Mouse (Mus musculus): Measurements from ENCODE around the gene Gm6169.
"Not testable (repeated sequence)": the region's sequence is repeated elsewhere in the genome, so short reads cannot be mapped to it uniquely, and the experiment has no call there.

Gene Gm6169

DNA sequence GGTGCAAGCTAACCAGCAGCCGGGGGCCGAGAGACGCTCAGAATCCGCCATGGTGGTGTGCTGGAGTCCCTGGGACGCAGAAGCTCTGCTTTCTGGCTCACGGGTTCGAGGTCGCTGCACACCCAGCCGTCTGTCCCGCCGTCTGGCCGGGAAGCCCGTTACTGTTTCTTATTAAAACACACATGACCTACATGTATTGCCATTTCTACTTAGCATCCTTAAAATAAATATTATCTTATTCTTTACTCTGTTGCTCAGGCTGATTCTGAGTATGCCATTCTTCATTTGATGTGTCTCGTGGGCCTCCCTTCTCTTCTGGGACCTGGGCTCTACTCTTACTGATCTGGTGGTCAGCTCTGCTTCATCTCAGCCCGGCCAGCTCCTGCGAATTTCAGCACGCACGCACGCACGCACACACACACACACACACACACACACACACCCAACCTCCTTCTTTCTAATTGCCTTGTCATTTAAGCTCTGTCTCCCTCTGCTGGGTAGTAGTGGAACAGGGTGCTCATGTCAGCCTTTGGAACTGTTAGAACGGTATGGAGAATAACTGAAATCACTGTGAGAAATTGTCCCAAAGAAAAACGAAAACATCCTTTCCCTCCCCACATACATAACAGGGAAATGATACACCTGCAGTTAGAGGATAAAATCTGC is at the start of gene Gm6169:
Gm6169 (minus strand) TSS at position 51 of the 666 bp plus-strand sequence.
- DNase-seq (ENCODE audit: low spot score in 2 of 2) = peak; percentile 75 to 83

DNA sequence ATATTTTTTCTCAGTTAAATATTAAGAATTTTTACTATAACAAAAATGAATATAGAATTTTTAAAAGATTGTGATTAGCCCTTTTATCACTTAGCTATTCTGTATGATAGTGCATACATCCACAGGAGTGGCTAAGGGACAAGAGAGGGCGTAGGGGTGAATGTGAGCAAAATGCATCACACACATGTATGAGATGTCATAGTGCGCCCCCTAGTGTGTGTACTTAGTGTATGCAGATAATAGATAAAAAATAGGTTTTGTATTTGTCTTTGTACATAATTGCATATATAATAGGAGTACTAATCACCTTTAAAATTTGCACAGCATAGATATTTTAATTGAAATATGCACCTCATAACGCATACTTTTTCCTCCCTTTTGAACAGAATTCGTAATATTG is 46.8 kb upstream of the Gm6169 start:
- DNase-seq (ENCODE audit: low spot score in 2 of 2) = peak in 1 of 2 experiments; percentile 44

DNA sequence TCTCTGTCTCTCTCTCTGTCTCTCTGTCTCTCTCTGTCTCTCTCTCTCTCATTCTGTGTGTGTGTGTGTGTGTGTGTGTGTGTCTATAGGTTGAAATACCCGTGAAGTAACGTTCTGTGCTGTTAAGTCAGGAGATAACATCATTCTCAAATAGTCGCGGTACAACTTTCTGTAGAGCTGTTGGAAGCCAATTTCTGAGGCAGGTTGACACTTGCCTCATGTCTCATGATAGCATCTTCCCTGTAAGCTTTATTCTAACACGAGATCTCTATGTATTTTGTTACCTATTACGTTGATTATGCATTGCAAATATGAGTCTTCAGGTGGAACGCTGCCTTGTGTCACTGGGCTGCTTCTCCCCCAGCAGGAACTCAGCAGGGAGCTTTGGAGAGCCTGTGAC is 43.3 kb upstream of the Gm6169 start:
- no peak for DNase-seq (ENCODE audit: low spot score in 2 of 2)

DNA sequence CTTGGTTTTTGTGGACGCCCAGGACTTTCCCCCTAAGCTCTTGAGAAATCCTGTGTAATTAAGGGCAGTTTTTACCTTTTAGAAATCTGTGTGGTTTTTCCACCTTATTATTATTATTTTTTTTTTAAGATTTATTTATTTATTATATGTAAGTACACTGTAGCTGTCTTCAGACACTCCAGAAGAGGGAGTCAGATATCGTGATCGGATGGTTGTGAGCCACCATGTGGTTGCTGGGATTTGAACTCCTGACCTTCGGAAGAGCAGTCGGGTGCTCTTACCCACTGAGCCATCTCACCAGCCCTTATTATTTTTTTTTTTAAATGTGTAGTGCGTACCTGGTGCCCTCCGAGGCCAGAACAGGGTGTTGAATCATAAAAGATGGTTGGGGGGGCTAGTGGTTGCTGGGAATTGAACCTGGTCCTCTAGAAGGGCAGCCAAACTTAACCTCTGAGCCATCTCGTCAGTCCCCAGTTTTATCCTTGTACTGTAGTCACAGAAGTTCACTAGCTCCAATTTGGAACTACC is 39.4 kb upstream of the Gm6169 start:
- not testable (repeated sequence) for DNase-seq (ENCODE audit: low spot score in 2 of 2)

DNA sequence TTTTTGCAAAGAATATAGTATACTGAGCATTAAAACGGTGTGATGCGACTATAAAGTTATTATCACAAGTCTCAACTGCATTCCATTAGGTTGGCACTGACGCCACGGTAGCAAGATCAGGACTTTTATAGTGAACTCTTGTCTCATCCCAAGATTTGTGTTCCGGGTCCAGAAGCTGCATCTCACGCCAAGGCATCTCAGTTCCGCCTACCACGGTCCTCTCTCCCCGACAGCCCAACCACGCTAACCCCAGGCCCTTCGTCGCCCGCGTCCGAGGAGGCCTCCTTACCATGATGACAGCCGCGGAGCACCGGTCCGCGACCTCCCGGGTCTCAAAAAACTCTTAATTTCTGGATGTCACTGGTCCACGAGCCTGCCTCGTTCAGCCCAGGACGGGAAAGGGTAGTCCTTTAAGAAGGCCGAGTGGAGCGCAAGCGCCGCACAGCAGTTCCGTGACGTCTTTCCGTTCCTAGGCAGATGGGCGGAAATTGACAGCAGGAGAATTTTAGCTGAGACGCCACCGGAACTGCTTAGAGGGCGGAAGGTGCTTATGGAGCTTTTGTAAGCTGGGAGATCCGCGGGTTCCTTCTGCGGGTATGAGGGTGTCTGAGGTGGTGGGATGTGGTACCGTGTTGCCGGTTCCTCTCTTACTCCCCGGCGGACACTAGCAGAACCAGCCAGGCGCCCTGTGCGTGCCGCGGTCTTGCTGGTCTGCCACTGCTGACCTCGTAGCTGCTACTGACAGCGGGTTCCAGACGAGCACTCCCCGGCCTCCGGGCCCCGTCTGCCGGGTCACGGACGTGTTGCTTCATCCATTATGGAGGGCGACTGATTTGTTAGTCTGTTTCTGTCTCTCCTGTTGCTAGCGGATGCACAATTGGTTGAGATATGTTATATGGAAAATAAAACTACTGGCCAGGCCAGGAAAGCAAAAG is 38.7 kb upstream of the Gm6169 start, which contains the start of the genes Gfm2 and Nsa2:
Gfm2 (plus strand) TSS at position 472 of the 935 bp plus-strand sequence.
Nsa2 (minus strand) TSS at position 472 of the 935 bp plus-strand sequence.
- peak; percentile 94 to 95 for DNase-seq (ENCODE audit: low spot score in 2 of 2)

DNA sequence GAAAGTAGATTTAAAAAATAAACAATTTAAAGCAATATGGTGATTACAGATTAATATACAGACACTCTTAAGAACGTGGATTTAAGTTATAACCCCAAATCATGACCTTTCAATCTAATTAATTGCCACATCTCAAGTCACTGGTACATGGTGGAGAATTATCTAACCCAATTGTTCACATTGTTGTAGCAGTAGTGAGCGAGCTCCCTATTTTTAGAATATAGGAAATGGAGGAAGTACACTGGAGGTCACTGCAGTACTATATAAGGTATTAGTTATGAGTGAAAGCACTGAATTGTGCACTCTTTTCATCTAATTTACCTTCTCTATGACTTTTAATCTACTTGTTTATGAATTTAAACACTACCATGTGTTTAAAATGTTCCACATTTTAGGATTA is 31.4 kb upstream of the Gm6169 start:
- not testable (repeated sequence) for DNase-seq (ENCODE audit: low spot score in 2 of 2)

DNA sequence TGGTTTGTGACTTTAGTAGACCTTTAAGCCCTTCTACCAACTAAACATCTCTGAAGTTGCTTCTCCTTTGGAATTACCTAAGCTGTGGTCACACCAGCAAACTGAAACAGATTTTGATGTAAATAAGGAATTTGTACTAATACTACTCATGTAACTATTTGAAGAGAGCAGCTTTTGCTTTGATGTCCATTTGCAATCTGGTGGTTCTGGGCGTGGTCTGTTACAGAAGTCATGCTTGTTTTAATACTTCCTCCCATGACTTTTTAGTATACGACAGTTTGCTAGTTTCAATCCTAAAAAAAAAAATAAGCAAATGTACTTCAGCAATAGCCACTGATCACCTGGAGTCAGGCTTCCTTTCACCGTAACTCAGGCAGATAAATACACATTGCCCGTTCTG is 30.6 kb upstream of the Gm6169 start:
- DNase-seq (ENCODE audit: low spot score in 2 of 2) = not testable (repeated sequence)

DNA sequence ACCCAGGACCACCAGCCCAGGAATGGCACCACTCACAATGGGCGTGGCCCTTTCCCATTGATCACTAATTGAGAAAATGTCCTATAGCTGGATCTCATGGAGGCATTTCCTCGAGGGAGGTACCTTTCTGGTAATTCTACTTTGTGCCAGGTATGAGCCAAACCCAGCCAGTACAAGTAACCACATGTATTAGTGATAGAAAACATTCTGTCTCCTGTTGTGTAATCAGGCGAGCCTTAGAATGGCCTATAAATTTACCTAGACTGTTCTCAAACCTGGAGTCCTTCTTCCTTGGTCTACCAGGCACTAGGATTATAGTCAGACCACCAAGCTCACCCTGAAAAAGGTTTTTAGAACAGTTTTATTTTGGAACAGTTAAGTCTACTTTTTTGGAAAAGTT is 22.3 kb upstream of the Gm6169 start:
- no peak for DNase-seq (ENCODE audit: low spot score in 2 of 2)

DNA sequence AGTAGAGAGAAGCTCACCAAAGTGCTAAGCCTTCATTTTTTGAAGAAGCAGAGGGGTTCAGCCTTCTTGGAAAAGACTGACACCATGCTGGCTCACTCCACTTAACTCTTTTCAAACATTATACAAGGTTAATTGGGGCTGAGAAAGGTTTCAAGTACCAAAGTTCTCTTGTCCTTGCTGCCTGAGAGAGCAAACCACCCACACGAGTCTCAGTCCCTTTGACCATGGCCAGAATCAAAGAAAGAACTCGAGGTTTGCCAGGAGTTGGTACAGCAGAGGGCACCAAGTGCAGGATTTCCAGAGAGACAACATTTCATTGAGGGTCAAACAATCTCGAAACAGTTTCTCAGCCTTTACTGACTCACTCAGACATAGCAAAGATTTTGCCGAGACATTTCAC is 10.0 kb upstream of the Gm6169 start:
- DNase-seq (ENCODE audit: low spot score in 2 of 2) = no peak

DNA sequence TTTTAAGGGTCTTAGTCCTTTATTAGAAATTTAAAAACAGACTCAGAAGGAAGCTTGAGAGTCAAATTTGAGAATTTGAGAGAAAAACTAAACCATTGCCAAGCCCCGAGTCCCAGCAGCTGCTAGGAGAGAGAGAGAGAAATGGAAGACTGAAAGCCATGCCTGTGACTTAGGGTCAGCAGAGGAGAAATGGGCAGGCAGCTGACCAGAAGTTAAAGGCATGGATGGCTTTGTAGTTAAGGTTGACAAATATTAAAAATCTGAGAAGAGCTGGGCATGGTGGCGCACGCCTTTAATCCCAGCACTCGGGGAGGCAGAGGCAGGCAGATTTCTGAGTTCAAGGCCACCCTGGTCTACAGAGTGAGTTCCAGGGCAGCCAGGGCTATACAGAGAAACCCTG is 8.7 kb upstream of the Gm6169 start:
- not testable (repeated sequence) for DNase-seq (ENCODE audit: low spot score in 2 of 2)

DNA sequence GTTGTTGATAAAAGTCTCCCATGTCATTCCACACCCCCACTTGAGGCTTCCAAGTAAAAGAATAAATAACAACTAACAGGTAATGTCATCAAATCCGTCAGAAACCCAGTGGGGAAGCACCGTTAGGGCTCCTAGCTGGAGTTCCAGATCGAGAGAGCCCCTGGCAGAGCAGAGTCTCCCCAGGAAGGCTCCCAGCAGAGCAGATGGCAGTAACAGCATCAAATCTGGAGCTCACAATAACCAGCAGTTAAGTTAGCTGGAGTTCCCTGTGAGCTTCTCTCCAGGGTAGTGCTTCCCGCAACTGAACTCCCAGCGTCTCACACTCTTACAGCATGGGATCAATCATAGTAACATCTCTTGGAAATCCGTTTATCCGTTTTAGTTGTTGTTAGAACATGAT is 6.0 kb upstream of the Gm6169 start:
- peak; percentile 36 to 39 for DNase-seq (ENCODE audit: low spot score in 2 of 2)

DNA sequence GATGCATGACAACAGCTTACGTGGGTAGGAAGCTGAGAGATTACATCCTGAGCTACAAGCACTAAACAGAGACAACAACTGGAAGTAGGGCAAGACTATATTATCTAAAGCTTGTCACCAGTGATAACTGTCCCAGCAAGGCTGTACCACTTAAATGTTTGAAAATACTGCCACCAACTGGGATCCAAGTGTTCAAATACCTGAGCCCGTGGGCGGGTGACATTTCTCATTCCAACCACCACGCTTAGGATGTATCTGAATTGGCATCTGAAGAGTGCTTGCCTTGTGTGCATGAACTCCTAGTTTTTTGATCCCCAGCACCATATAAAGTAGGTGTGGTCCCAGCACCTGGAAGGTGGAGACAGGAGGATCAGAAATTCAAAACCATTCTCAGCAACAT is 3.3 kb downstream of the Gm6169 start:
- DNase-seq (ENCODE audit: low spot score in 2 of 2) = no peak

DNA sequence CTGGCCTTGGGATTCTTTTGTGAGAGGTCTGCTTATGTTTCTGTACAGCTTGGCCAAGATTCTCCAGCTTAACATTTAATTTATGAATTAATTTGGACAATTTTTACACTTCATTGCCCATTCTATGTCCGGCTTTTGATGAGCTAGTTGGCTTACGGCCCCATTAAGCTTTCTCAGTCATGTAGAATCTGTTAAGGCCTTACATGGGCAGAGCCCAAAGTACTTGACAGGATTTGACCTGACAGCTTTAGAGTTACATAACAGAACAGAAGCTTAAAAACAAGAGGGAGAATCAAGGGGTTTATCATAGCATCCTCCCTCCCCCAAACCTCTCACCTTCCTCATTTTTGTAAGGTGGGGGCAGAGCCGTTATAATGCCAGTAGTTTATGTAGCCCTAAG is 10.9 kb downstream of the Gm6169 start:
- no peak for DNase-seq (ENCODE audit: low spot score in 2 of 2)

DNA sequence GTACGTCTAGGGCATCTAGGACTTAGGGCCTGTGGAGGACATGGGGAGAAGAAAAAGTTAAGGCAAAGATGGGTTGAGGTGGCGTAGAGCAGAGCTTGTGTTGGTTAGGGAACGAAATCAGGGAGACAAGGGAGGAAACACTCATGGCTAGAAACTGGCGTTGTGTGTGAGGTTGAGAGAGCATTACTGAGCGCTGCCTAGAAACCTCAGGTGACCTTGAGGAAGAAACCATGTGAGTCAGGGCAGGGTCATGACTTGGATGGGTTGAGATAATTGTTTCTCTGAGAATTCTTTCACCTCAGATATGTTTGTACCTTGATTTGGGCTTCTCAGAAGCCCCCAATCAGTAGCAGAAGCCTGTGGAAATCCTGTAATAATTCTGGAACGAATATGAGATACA is 11.6 kb downstream of the Gm6169 start:
- DNase-seq (ENCODE audit: low spot score in 2 of 2) = no peak

DNA sequence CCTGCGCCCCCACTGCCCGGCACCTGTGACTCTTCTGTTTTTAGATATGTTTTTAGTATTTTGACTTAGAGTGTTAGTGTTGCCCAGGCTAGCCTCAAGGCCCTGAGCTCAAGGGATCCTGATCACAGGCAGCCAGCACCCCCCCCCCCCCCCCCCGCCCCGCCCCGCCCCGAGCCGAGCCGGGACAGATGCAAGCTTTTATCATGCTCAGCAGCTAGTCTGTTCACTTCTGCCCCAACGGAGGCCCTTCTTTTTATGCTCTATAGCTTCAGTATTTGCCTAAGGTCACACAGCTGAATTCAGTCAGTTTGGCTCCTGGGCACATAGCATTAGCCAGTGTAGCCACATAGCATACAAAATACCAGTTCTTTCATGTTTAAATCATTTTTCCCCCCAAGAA is 12.7 kb downstream of the Gm6169 start:
- no peak for DNase-seq (ENCODE audit: low spot score in 2 of 2)

DNA sequence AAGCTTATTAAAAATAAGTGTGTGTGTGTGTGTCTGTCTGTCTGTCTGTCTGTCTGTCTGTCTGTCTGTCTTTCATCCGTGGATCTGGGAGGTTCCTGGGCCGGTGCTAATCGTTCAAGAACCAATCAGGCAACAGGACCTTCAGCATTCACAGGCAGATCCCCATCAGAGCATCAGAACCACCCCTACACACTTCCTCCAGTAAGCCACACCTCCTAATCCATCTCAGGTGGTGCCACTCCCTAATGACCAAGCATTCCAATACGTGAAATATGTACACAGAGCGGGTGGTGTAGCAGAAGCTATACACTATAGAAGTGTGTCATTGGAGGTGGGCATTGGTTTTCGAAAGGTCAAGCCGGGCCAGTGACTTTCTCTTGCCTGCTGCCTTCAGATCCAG is 16.6 kb downstream of the Gm6169 start:
- no peak for DNase-seq (ENCODE audit: low spot score in 2 of 2)

DNA sequence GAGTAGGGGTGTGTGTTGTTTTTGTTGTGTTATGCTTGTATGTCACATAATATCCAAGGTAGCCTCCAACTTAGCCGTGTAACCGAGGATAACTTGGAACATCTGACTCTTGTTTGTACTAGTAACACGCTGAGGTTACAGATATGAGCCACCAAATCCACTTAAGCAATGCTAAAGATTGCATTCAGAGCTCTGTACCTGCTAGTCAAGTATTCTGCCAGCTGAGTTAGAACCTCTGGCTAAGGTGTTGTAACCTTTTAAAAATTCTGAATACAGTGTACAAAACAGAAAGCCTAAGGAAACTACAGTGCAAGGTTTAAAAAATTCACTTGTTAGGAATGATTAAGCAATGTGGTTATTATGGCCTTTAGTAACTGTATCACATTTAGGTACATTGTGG is 18.4 kb downstream of the Gm6169 start:
- DNase-seq (ENCODE audit: low spot score in 2 of 2) = no peak

DNA sequence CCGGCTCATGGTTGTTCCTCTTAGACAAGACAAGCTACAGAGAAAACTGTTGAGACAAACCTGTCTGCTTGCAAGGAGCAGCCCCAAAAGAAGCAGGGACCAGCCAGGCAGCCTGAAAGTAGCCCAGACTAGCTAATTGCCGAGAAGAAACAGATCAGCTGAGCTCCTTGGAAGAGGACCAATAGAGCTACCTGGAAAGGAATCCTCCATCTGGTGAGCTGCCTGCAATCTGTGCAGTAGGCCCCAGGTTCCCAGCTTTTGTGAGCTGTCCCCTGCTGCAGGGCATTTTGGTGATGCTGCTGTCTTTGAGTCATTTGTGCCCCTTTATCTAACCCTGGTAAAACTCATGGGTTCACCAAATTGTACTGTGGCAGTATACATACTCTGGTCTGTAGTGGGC is 18.8 kb downstream of the Gm6169 start:
- DNase-seq (ENCODE audit: low spot score in 2 of 2) = no peak

DNA sequence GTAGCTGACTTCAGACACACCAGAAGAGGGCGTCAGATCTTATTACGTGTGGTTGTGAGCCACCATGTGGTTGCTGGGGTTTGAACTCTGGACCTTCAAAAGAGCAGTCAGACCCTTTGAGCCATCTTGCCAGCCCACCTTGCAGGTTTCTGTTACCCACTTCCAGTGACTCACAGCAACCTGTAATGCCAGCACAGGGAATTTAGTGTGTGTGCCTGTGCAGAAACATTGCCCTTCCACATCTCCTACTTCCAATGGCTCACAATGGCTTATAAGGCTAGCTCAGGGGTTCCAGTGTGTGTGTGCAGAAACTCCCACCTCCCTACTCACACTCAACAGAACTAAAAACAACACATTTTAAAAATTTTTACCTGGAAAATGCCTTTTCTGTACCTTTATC is 21.5 kb downstream of the Gm6169 start:
- DNase-seq (ENCODE audit: low spot score in 2 of 2) = no peak

DNA sequence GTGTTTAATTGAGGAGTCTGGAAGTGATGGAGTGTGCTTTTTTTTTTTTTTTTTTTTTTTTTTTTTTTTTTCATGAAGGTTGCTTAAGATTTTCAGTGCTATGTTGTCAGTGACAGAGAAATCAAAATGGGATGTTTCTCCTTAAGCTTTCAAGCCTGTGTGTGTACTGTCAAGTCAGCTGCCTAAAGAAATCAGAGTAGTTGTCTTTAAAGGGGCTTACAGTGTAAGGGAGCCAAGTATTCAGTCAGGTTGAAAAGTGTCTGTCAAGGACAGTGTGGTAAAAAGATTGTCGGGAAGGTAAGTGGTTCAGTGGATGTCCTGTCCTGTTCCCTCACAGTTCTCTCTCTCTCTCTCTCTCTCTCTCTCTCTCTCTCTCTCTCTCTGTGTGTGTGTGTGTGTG is 25.5 kb downstream of the Gm6169 start:
- no peak for DNase-seq (ENCODE audit: low spot score in 2 of 2)

DNA sequence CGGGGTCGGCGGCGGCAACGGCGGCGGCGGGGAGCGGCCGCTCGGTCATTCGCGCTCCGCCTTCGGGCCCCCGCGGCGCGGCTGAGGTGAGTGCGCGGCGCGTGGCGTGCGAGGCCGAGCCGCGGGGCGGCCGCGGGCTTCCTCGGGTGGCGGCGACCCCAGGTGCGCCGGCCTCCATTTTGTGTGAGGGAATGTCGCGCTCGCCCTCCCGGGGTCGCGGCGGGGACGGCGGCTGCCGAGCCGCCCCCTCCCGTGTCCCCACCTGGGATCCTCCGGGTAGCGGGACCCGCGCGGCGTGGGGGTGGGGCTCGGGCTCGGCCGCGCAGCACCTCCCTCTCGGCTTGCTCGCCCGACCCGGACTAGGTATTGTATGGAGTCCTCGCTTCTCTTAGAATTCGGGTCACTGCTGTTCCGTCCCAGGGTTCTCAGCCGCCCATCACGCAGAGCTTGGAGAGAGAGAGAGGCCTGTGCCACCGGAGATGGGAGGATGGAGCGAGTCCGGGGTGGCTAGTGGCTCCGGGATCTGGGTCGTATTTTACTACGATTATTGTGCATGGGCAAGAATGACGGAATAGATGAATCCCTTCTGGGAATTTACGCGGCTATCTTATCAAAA is 27.3 kb downstream of the Gm6169 start:
- DNase-seq (ENCODE audit: low spot score in 2 of 2) = peak; percentile 55

DNA sequence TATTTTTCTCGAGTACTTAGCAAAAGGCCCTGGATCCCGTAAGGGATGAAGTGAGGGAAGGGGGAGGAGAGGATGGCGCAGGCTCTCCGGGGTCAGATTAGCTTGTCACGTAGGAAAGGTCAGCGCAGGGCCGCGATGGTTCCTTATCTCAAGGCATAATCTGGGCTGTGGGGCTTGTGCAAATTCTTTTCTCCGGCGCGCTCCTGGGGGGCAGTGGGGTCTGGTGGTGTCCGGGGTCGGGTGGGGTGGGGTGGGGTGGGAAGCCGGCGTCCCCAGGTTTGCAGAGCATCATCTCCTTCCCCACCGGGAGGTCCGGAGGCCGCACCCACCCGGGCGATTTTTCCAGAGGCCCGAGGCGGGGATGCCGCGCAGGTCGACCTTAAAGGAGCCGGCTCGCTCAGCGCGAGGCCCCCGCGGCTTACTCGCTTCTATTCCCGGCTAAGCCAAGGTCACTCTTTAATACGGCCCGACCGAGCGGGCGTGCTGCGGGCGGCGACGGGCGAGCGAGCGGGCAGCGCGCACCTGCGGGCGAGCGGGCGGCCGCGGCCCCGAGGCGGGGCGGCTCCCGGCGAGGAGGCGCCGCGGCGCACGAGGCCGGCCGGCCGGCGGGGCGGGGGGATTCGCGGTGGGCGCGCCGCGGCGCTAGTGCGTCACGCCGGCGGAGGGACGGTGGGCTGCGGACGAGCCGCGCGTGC is 28.0 kb downstream of the Gm6169 start:
- DNase-seq (ENCODE audit: low spot score in 2 of 2) = peak; percentile 40 to 52

All from right cerebral cortex, postnatal 10 days (tissue).